ENCODE assay signal across 20 mouse cellular contexts in the genomic region with DNA sequence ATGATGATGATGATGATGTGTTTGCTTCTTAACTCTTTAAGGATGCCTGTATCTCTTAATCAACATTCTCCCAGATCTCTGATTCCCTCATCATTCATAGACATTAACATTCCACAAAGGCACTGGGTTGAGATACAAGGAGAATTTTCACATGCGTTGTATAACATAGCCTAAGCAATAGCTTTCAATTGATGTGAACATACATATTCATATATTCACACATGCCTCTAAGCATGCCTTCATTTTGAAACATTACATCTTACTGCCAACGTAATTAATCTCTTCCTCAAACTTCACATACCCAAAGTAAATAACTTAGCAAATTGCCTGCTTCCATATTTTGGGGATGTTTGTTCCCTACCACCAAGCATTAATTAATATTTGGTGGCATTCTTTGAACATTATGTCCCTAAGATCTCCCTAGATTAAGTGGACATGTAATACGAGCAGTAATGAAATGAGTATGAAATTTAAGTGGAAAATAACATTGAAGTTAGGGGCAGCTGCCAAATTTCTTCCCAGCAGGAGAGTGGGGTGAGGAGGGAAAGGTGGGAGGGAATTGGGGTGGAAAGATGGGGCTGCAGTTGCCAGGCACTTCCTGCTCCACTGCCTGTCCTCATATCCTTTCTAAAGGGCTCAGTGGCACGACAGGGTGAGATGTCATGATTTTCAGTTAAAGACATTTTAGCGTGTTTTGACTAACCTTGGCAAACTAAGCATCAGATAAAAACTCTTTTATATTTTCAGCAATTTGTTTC.
DNase-seq lines count a peak whose midpoint lies in the region; ATAC-seq lines count a peak whose summit lies in the region.
"Had no signal": no experiment of that assay in that cellular context is flagged by ENCODE, and none has a peak within 500 bp of the region (broad histone marks: within the 10 kb centered on the region; RNA-seq: fewer than 3 reads in every experiment).

No protein-coding gene starts in this region.

- H3K9me3 ChIP-seq in forebrain, embryonic 13.5 days (replicated peaks) = no peaks in the 10 kb centered on the region
- no peaks in the 10 kb centered on the region for H3K9me3 ChIP-seq in forebrain, embryonic 10.5 days
- H3K9me3 ChIP-seq: embryonic facial prominence, embryonic 13.5 days; heart, embryonic 12.5 days; hindbrain, embryonic 10.5 days; intestine, embryonic 15.5 days had no signal

- H3K4me1 ChIP-seq in forebrain, embryonic 13.5 days = no peaks in the 10 kb centered on the region
- H3K4me1 ChIP-seq in forebrain, embryonic 10.5 days = no peaks in the 10 kb centered on the region
- H3K4me1 ChIP-seq: embryonic facial prominence, embryonic 13.5 days; heart, embryonic 12.5 days; hindbrain, embryonic 10.5 days; intestine, embryonic 15.5 days had no signal

- H3K27me3 ChIP-seq in forebrain, embryonic 13.5 days = no peaks in the 10 kb centered on the region
- H3K27me3 ChIP-seq in forebrain, embryonic 10.5 days (ENCODE audit: poor library complexity, severe bottlenecking) = no peaks in the 10 kb centered on the region
- H3K27me3 ChIP-seq: CH12.LX; embryonic facial prominence, embryonic 13.5 days; heart, embryonic 12.5 days; intestine, embryonic 15.5 days; Patski had no signal

- H3K9ac ChIP-seq in forebrain, embryonic 13.5 days = no peak overlapping the region
- H3K9ac ChIP-seq: embryonic facial prominence, embryonic 13.5 days; heart, embryonic 12.5 days; hindbrain, embryonic 14.5 days; intestine, embryonic 15.5 days had no signal

- H3K4me3 ChIP-seq in forebrain, embryonic 13.5 days = no peak overlapping the region
- H3K4me3 ChIP-seq in forebrain, embryonic 10.5 days = no peak overlapping the region
- H3K4me3 ChIP-seq: embryonic facial prominence, embryonic 13.5 days; gastrocnemius, adult 2 months; heart, embryonic 12.5 days; hindbrain, embryonic 10.5 days; intestine, embryonic 15.5 days had no signal

- peak; percentile 38 to 41 for DNase-seq in cerebellum, adult 18-20 months
- DNase-seq in cerebellum, postnatal 4 days (ENCODE audit: low spot score in 2 of 2) = no peak
- no peak for DNase-seq in forebrain, embryonic 10.5 days (ENCODE audit: extremely low spot score, low spot score)
- no peak for DNase-seq in frontal cortex, adult 2 months (ENCODE audit: extremely low spot score in 1 of 2, low spot score in 1 of 2)
- peak; percentile 16 to 23 for DNase-seq in cerebellum, postnatal 10 days
- DNase-seq in B cell, adult 2 months = no peak
- DNase-seq: adrenal gland, postnatal 14 days; gastrocnemius, adult 2 months; gastrocnemius, postnatal 25 days; kidney, adult 18-20 months had no signal

- 80% methylated on average over 5 of the region's 5 CpGs for WGBS in forebrain, embryonic 13.5 days
- WGBS in forebrain, embryonic 10.5 days = 86% methylated on average over 5 of the region's 5 CpGs

- H3K27ac ChIP-seq in forebrain, embryonic 13.5 days = no peak overlapping the region
- H3K27ac ChIP-seq in forebrain, embryonic 10.5 days = no peak overlapping the region
- H3K27ac ChIP-seq: embryonic facial prominence, embryonic 13.5 days; gastrocnemius, adult 2 months; hindbrain, embryonic 10.5 days; hindbrain, embryonic 14.5 days; intestine, embryonic 15.5 days had no signal

- no peak overlapping the region for H3K4me2 ChIP-seq in forebrain, embryonic 13.5 days
- H3K4me2 ChIP-seq: embryonic facial prominence, embryonic 13.5 days; heart, embryonic 12.5 days; hindbrain, embryonic 14.5 days; intestine, embryonic 15.5 days had no signal

- ATAC-seq in forebrain, embryonic 13.5 days = peak; percentile 36; the same call in 1 of the 2 replicates
- peak; percentile 64; the same call in 1 of the 2 replicates for ATAC-seq in frontal cortex, adult (ENCODE audit: low TSS enrichment)
- ATAC-seq: activated CD4-positive, CD25-positive, alpha-beta regulatory T cell, adult 4 months; intestine, embryonic 15.5 days; Patski had no signal

- H3K36me3 ChIP-seq in forebrain, embryonic 13.5 days (ENCODE audit: poor library complexity, severe bottlenecking) = no peaks in the 10 kb centered on the region
- no peaks in the 10 kb centered on the region for H3K36me3 ChIP-seq in forebrain, embryonic 10.5 days (replicated peaks)
- H3K36me3 ChIP-seq: embryonic facial prominence, embryonic 13.5 days; heart, embryonic 12.5 days; hindbrain, embryonic 10.5 days; intestine, embryonic 15.5 days had no signal

Comparison
In these comparisons a context has a peak if more than half of its experiments do, and no peak if none do; other contexts are left out.
1. DNase-seq: peak in cerebellum, adult 18-20 months (2 of 2) and cerebellum, postnatal 10 days (2 of 2); none in cerebellum, postnatal 4 days (0 of 2), forebrain, embryonic 10.5 days (single experiment), frontal cortex, adult 2 months (0 of 2) and B cell, adult 2 months (0 of 2).